Mouse (Mus musculus): ENCODE measurements around the gene Anxa11. TPM values are rescaled to one million over a fixed set of nuclear protein-coding genes. Genes with fewer than 3 reads are reported as not detected.

Anxa11 gene
- polyA plus RNA-seq, 1 experiment from 2014 or later, result 30.2 TPM

Small RNA genes lying within 50 kb of the gene (microRNA-seq; reads per million reads assigned to microRNA genes)
- not detected for gene Gm23701 (ENCODE audit: borderline number of aligned reads)

Other genes with a start within 250 kb of the Anxa11 start
- gene Ppif, start 148.0 kb upstream of the Anxa11 start, polyA plus RNA-seq (2014; fragmentation: Nextera tagmentation; extraction: Ambion mirVana), result 27.3 and 28.4 TPM in 2 replicates
- 45.6 and 48.1 TPM in 2 replicates for gene Zcchc24, start 73.1 kb upstream of the Anxa11 start, polyA plus RNA-seq (2014; fragmentation: Nextera tagmentation; extraction: Ambion mirVana)
- gene Plac9a, start 60.9 kb downstream of the Anxa11 start, polyA plus RNA-seq (2014; fragmentation: Nextera tagmentation; extraction: Ambion mirVana), result 0.62 TPM in 1 of 2 replicates, not detected in the other
- 2.6 and 5.5 TPM in 2 replicates for gene Tmem254a, start 85.5 kb downstream of the Anxa11 start, polyA plus RNA-seq (2014; fragmentation: Nextera tagmentation; extraction: Ambion mirVana)
- not detected in 2 replicates for gene Cphx1, start 96.1 kb downstream of the Anxa11 start, polyA plus RNA-seq (2014; fragmentation: Nextera tagmentation; extraction: Ambion mirVana)
- 1.1 and 1.6 TPM in 2 replicates for gene Duxbl1, start 136.4 kb downstream of the Anxa11 start, polyA plus RNA-seq (2014; fragmentation: Nextera tagmentation; extraction: Ambion mirVana)
- gene Gm9780, start 200.6 kb downstream of the Anxa11 start, polyA plus RNA-seq (2014; fragmentation: Nextera tagmentation; extraction: Ambion mirVana), result 38.6 and 48.4 TPM in 2 replicates
- 29.2 and 41.3 TPM in 2 replicates for gene Tmem254c, start 225.2 kb downstream of the Anxa11 start, polyA plus RNA-seq (2014; fragmentation: Nextera tagmentation; extraction: Ambion mirVana)
- gene Cphx2, start 239.4 kb downstream of the Anxa11 start, polyA plus RNA-seq (2014; fragmentation: Nextera tagmentation; extraction: Ambion mirVana), result not detected in 2 replicates
- not detected in 2 replicates for gene Cphx3, start 240.1 kb downstream of the Anxa11 start, polyA plus RNA-seq (2014; fragmentation: Nextera tagmentation; extraction: Ambion mirVana)